Mouse (Mus musculus) lung, embryonic 15.5 days (tissue): ENCODE measurements at regions not wholly inside any gene's neighbourhood (a gene's known extent, or its start where the extent isn't known, plus 50 kb on each side); places are given as distances from the start of the nearest gene placed in this dataset.
A peak's percentile ranks its signal among the peaks of the same experiment; 100 is the strongest.

Experiments used
- ATAC-seq: fragments of 200-750 bp; cut with Nextera tagmentation; 2 replicates; pipeline ENCODE4 v1.8.0; 2017; ENCODE audit warnings: moderate number of reproducible peaks, borderline replicate concordance; ENCODE audit not compliant: low FRiP score, low TSS enrichment; ENCODE audit errors: extremely low read depth
- H3K27ac ChIP-seq: fragments of 300-500 bp; sonication (generic); 2 replicates; pipeline ENCODE4 v1.5.1; 2015; ENCODE audit warnings: moderate library complexity, mild to moderate bottlenecking, inconsistent platforms
- H3K27me3 ChIP-seq: fragments of 300-500 bp; sonication (generic); 2 replicates; pipeline ENCODE4 v1.6.1; 2015; ENCODE audit warnings: inconsistent platforms
- H3K36me3 ChIP-seq: fragments of 300-500 bp; sonication (generic); 2 replicates; pipeline ENCODE4 v1.6.1; 2015; ENCODE audit warnings: inconsistent platforms
- H3K4me1 ChIP-seq: fragments of 300-500 bp; sonication (generic); 2 replicates; pipeline ENCODE4 v1.6.1; 2015; ENCODE audit warnings: inconsistent platforms
- H3K4me2 ChIP-seq: fragments of 300-500 bp; sonication (generic); 2 replicates; pipeline ENCODE4 v1.6.1; 2015; ENCODE audit warnings: inconsistent platforms, mild to moderate bottlenecking, moderate library complexity
- H3K4me3 ChIP-seq: fragments of 300-500 bp; sonication (generic); 2 replicates; pipeline ENCODE4 v1.5.1; 2015; ENCODE audit warnings: mild to moderate bottlenecking, inconsistent platforms
- H3K9ac ChIP-seq: fragments of 300-500 bp; sonication (generic); 2 replicates; pipeline ENCODE4 v1.6.1; 2015; ENCODE audit warnings: inconsistent platforms
- H3K9me3 ChIP-seq: fragments of 300-500 bp; sonication (generic); 2 replicates; pipeline ENCODE4 v1.6.1; 2016; ENCODE audit warnings: inconsistent platforms
- WGBS: fragments of 180-500 bp; shearing (Covaris S2); methylation state at CpG from one replicate; pipeline ENCODE4 v1.1.7; 2015; 5-methylcytosine and 5-hydroxymethylcytosine counted together

GRCm38 (mm10) chr2:131757183-131757903, 102.2 kb downstream of the Erv3 start:
- Histone ChIP-seq H3K27me3 (no peaks in the 10 kb centered on the region), H3K36me3 (no peaks in the 10 kb centered on the region), H3K4me1 (no peaks in the 10 kb centered on the region), H3K27ac (no peak overlapping the region), H3K9ac (no peak overlapping the region), H3K4me3 (no peak overlapping the region), H3K4me2 (no peak overlapping the region), H3K9me3 (no peaks in the 10 kb centered on the region)
- WGBS: 51% methylated on average over 7 of the region's 7 CpGs
- no peak for ATAC-seq

- H3K9ac ChIP-seq: no peak overlapping the region
- WGBS: 55% methylated on average over 2 of the region's 2 CpGs
- H3K4me3 ChIP-seq: no peak overlapping the region
- H3K27ac ChIP-seq: no peak overlapping the region
- ATAC-seq: no peak
- H3K4me2 ChIP-seq: no peak overlapping the region
- H3K36me3 ChIP-seq: no peaks in the 10 kb centered on the region
- peaks cover 8% of the 10 kb centered on the region; the same call in 1 of the 2 replicates for H3K4me1 ChIP-seq
- no peaks in the 10 kb centered on the region for H3K27me3 ChIP-seq
- H3K9me3 ChIP-seq: no peaks in the 10 kb centered on the region
These were observed 104.4 kb downstream of the Erv3 start for GRCm38 (mm10) chr2:131755107-131755506.

- H3K27ac ChIP-seq: no peak overlapping the region
- H3K4me1 ChIP-seq: peaks cover 25% of the 10 kb centered on the region
- 62% methylated on average over 2 of the region's 2 CpGs for WGBS
- no peak overlapping the region for H3K4me3 ChIP-seq
- no peaks in the 10 kb centered on the region for H3K27me3 ChIP-seq
- H3K9ac ChIP-seq: no peak overlapping the region
- no peaks in the 10 kb centered on the region for H3K36me3 ChIP-seq
- H3K4me2 ChIP-seq: no peak overlapping the region
- ATAC-seq: no peak
- H3K9me3 ChIP-seq: no peaks in the 10 kb centered on the region
These were observed 106.1 kb downstream of the Erv3 start for GRCm38 (mm10) chr2:131753436-131753835.

- H3K4me3 ChIP-seq: no peak overlapping the region
- H3K27ac ChIP-seq: peak overlapping the region; percentile 81
- no peaks in the 10 kb centered on the region for H3K27me3 ChIP-seq
- H3K4me1 ChIP-seq: peaks cover 30% of the 10 kb centered on the region
- no peaks in the 10 kb centered on the region for H3K36me3 ChIP-seq
- H3K9me3 ChIP-seq: no peaks in the 10 kb centered on the region
- peak; percentile 50; the same call in 1 of the 2 replicates for ATAC-seq
- no peak overlapping the region for H3K4me2 ChIP-seq
- no peak overlapping the region for H3K9ac ChIP-seq
- WGBS: 45% methylated on average over 6 of the region's 6 CpGs
These were observed 108.9 kb downstream of the Erv3 start for GRCm38 (mm10) chr2:131750679-131751078.

GRCm38 (mm10) chr2:131750206-131750605, 109.3 kb downstream of the Erv3 start:
- Histone ChIP-seq H3K9ac (no peak overlapping the region), H3K27me3 (no peaks in the 10 kb centered on the region), H3K9me3 (no peaks in the 10 kb centered on the region), H3K27ac (peak overlapping the region; percentile 81), H3K4me2 (no peak overlapping the region), H3K4me1 (peaks cover 30% of the 10 kb centered on the region), H3K36me3 (no peaks in the 10 kb centered on the region), H3K4me3 (no peak overlapping the region)
- WGBS: 31% methylated on average over 4 of the region's 4 CpGs
- peak; percentile 63 for ATAC-seq

- Histone ChIP-seq H3K9me3 (no peaks in the 10 kb centered on the region), H3K36me3 (no peaks in the 10 kb centered on the region), H3K4me2 (no peak overlapping the region), H3K4me3 (no peak overlapping the region), H3K4me1 (peaks cover 30% of the 10 kb centered on the region), H3K27ac (peak overlapping the region; percentile 81), H3K27me3 (no peaks in the 10 kb centered on the region), H3K9ac (no peak overlapping the region)
- 67% methylated on average over 3 of the region's 3 CpGs for WGBS
- no peak for ATAC-seq
These were observed 109.8 kb downstream of the Erv3 start for GRCm38 (mm10) chr2:131749746-131750145.

- 40% methylated on average over 10 of the region's 10 CpGs for WGBS
- peak; percentile 56; the same call in 1 of the 2 replicates for ATAC-seq
- no peaks in the 10 kb centered on the region for H3K36me3 ChIP-seq
- peaks cover 30% of the 10 kb centered on the region for H3K4me1 ChIP-seq
- peak overlapping the region; percentile 81 for H3K27ac ChIP-seq
- H3K9me3 ChIP-seq: no peaks in the 10 kb centered on the region
- no peak overlapping the region for H3K4me2 ChIP-seq
- H3K27me3 ChIP-seq: no peaks in the 10 kb centered on the region
- H3K9ac ChIP-seq: no peak overlapping the region
- H3K4me3 ChIP-seq: no peak overlapping the region
These were observed 110.8 kb downstream of the Erv3 start for GRCm38 (mm10) chr2:131748791-131749190.

- WGBS: 78% methylated on average over 4 of the region's 4 CpGs
- Histone ChIP-seq H3K27ac (no peak overlapping the region), H3K27me3 (no peaks in the 10 kb centered on the region)
These were observed 111.8 kb downstream of the Erv3 start for GRCm38 (mm10) chr2:131747707-131748106.

GRCm38 (mm10) chr2:131745381-131745895, 114.1 kb downstream of the Erv3 start:
- 76% methylated on average over 5 of the region's 5 CpGs for WGBS
- no peak overlapping the region for H3K4me2 ChIP-seq
- H3K27me3 ChIP-seq: no peaks in the 10 kb centered on the region
- no peak overlapping the region for H3K4me3 ChIP-seq
- H3K36me3 ChIP-seq: no peaks in the 10 kb centered on the region
- no peaks in the 10 kb centered on the region for H3K9me3 ChIP-seq
- no peak for ATAC-seq
- no peak overlapping the region for H3K27ac ChIP-seq
- peaks cover 25% of the 10 kb centered on the region for H3K4me1 ChIP-seq
- H3K9ac ChIP-seq: no peak overlapping the region

More at GRCm38 (mm10) chr2:131747707-131748106, 111.8 kb downstream of the Erv3 start:
- Histone ChIP-seq H3K4me2 (no peak overlapping the region), H3K4me3 (no peak overlapping the region), H3K9ac (no peak overlapping the region), H3K4me1 (peaks cover 30% of the 10 kb centered on the region), H3K36me3 (no peaks in the 10 kb centered on the region), H3K9me3 (no peaks in the 10 kb centered on the region)
- no peak for ATAC-seq

- Histone ChIP-seq H3K27ac (no peak overlapping the region), H3K27me3 (no peaks in the 10 kb centered on the region), H3K4me3 (no peak overlapping the region), H3K36me3 (no peaks in the 10 kb centered on the region), H3K4me2 (no peak overlapping the region), H3K9me3 (no peaks in the 10 kb centered on the region), H3K9ac (no peak overlapping the region), H3K4me1 (peaks cover 20% of the 10 kb centered on the region)
- 69% methylated on average over 9 of the region's 9 CpGs for WGBS
- no peak for ATAC-seq
These were observed 114.6 kb downstream of the Erv3 start for GRCm38 (mm10) chr2:131744957-131745356.

- Histone ChIP-seq H3K9me3 (no peaks in the 10 kb centered on the region), H3K27ac (no peak overlapping the region), H3K4me1 (no peaks in the 10 kb centered on the region), H3K36me3 (no peaks in the 10 kb centered on the region), H3K4me3 (no peak overlapping the region), H3K4me2 (no peak overlapping the region), H3K27me3 (no peaks in the 10 kb centered on the region), H3K9ac (no peak overlapping the region)
- ATAC-seq: no peak
- WGBS: 79% methylated on average over 5 of the region's 5 CpGs
These were observed 119.1 kb downstream of the Erv3 start for GRCm38 (mm10) chr2:131740456-131740855.

- Histone ChIP-seq H3K36me3 (no peaks in the 10 kb centered on the region), H3K9me3 (no peaks in the 10 kb centered on the region), H3K4me1 (peaks cover 2% of the 10 kb centered on the region; the same call in 1 of the 2 replicates), H3K27me3 (no peaks in the 10 kb centered on the region), H3K4me2 (no peak overlapping the region), H3K4me3 (no peak overlapping the region), H3K27ac (no peak overlapping the region), H3K9ac (no peak overlapping the region)
- WGBS: 73% methylated on average over 4 of the region's 4 CpGs
- ATAC-seq: no peak
These were observed 120.5 kb downstream of the Erv3 start for GRCm38 (mm10) chr2:131739022-131739421.
